Mouse (Mus musculus): Measurements from ENCODE around the gene Itgae.

The Itgae gene

DNA sequence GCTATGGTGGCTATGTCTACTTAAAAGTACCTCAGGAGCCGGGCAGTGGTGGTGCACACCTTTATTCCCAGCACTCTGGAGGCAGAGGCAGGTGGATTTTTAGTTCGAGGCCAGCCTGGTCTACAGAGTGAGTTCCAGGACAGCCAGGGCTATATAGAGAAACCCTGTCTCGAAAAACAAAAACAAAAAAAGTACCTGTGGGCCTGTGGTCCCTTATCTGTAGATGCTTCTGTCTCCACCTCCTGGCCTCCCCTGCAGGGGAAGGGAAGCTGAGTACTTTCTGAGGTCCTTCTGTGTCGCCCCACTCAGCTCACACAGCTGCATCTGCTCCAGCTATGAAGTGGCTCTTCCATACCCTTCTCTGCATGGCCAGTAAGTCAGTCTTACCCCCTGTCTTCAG is at the start of gene Itgae:
TSS of gene Itgae (plus strand) at position 301 of the 400 bp plus-strand sequence.
- DNase-seq = no peak

- DNase-seq = peak in 1 of 2 experiments; percentile 39
Measured at GRCm38 (mm10) chr11:73044229-73044755, 46.1 kb upstream of the Itgae start.

- DNase-seq = peak in 1 of 2 experiments; percentile 5
Measured at GRCm38 (mm10) chr11:73044789-73045188, 45.6 kb upstream of the Itgae start.

GRCm38 (mm10) chr11:73047542-73047996 is 42.8 kb upstream of the Itgae start, which contains the start of gene Ncbp3:
TSS of gene Ncbp3 (plus strand) at chr11:73047783.
- DNase-seq = peak; percentile 97

DNA sequence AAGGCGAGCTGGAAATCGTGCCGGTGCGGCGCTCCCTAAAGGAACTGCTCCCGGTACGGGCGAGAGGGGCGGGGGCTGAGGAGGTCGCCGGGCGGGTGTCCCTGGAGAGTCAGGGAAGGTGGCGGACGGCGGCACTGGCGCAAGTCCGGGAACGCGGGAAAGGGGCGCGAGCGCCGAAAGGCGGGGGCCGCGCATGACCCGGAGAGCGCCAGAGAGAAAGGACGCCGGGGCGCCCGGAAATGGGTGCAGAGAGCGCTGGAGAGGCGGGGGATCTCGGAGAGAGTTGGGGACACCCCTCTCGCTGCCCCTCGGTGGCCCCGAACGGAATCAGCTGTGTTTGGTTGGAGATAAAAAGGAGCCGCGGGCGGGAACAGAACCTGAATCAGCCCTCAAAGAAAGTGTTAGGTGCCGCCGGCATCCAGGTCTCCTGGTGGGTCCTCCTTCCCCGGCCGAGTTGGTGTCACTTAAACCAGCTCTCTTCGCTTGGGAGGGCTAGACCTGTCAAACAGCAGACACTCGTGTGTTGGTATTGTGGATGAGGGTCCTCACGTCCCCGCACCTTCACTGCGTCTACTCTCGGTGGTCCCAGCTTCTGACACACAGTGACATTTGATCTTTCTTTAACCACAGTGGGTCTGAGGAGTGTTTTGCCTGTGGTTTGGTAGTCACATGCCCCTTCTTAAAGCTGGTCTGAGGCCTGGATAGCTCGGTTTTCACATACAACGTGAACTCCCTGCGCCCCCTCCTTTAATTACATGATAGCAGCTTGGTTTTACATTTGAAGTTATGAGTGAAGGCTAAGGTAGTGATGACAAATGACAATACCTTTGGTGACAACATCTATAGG is 42.1 kb upstream of the Itgae start:
- no peak for DNase-seq

- DNase-seq = peak; percentile 72 to 85
Measured at GRCm38 (mm10) chr11:73049335-73049734, 41.0 kb upstream of the Itgae start.

DNA sequence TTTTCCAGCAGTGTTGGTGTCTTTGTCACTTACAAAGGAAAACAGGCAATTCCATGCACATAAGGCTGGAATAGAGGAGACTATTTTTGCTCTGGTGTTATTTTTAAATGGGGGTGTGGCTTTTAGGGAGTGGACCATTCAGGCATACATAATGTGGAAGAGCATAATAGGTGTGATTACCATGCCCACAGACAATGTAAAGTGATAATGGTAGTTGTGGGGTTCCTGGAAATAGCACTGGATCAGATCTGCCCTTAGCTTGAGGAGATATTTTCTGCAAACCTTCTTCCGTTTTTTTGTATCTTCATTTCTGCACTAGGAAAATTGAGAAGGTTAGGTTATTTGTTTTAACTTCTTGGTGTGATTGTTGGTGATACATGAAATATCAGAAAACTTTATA is 37.6 kb upstream of the Itgae start:
- DNase-seq = no peak

GRCm38 (mm10) chr11:73057701-73058100 is 32.7 kb upstream of the Itgae start:
- no peak for DNase-seq

DNA sequence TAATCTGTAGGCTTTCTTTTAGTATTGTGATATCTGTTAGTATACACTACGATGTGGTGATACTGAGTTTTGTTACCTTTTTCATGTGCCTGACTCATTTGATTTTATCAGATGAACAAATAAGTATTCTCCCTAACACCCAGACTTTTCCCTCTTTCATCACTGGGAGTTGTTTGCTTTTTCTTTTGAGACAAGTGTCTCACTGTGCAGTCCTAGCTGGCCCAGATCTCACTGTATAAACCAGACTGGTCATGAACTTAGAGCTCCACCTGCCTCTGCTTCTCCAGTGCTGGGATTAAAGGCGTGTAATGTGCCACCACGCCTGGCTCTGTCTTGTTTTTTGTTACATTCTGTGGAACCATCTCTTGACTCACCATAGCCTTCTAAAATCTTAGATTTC is 30.8 kb upstream of the Itgae start:
- no peak for DNase-seq

DNA sequence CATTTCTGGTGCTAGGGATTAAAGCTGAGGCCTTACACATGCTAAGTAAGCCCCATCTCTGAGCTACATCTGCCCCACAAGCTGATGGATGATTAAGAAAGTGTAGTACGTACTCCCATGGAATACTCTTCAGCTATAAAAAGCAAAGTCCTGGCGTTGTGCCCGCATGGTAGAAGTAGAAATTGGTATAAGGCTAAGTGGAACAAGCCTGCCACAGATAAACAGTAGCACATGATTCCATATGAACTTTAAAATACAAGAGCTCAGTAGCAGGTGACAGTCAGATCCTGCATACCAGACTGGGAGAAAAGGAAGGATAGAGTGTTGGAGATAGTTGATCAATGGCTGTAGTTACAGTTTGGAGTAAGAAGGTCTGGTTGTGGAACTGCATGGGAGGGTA is 29.0 kb upstream of the Itgae start:
- no peak for DNase-seq

GRCm38 (mm10) chr11:73071839-73072238 is 18.5 kb upstream of the Itgae start:
- peak in 1 of 2 experiments; percentile 54 for DNase-seq

- no peak for DNase-seq
Measured at GRCm38 (mm10) chr11:73076295-73076694, 14.1 kb upstream of the Itgae start.

GRCm38 (mm10) chr11:73076733-73077132 is 13.7 kb upstream of the Itgae start:
- no peak for DNase-seq

DNA sequence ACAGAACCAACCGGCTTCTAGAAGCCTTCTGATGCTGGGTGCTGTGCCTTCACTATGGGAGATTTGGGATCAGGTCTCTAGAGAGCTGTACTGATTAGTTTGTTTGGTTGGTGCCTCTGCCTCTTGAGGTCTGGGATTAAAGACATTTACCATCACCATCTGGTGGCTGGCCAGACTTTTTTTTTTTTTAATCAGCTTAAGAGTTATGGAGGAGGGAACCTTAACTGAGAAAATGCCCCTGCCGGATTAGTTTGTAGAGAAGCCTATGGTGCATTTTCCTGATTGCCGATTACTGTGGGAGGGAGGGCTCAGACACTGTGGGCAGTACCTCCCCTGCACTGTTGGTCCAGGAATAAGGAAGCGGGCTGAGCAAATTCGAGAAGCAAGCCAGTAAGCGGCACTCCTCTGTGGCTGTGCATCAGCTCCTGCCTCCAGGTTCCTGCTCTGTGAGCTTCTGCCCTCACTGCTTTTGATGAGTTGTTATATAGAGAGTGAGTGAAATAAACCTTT is 13.1 kb upstream of the Itgae start:
- no peak for DNase-seq

- no peak for DNase-seq
Measured at GRCm38 (mm10) chr11:73078615-73079014, 11.8 kb upstream of the Itgae start.

DNA sequence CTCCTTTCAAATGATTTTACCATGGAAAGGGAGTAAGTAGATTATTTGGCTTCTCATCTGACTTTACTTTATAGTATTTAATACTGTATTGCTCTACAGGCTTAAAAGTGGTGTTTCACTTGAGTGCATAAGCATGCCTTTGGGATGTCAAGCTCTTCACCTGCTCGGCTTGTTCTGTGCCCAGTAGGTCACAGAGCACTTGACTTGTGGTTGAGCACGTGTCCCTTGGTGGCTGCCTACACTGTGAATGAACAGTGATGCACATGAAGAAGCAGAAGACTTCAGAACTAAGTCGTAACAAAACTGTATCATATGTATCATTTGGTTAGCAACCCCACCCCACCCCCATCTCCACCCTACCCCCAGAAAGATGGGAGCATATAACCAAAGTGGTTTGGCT is 10.1 kb upstream of the Itgae start:
- no peak for DNase-seq

DNA sequence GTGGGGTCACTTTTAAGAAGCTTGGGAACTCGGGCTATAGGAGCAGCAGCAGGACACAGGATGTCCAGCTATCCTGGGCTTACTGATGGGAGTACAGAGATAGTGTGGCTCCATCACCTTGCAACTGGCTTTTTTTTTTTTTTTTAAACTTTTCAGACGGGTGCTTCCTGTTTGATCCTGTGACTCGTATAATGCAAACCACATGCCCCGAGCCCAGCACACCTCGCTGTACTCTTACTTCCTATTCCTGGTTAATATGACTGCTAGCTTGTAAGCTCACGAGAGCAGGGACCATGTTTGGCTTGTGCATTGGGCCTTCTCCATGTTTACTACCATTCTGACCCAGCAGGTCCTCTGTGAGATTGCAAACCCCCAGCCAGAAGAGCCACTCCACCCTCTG is 6.1 kb upstream of the Itgae start:
- DNase-seq = no peak

DNA sequence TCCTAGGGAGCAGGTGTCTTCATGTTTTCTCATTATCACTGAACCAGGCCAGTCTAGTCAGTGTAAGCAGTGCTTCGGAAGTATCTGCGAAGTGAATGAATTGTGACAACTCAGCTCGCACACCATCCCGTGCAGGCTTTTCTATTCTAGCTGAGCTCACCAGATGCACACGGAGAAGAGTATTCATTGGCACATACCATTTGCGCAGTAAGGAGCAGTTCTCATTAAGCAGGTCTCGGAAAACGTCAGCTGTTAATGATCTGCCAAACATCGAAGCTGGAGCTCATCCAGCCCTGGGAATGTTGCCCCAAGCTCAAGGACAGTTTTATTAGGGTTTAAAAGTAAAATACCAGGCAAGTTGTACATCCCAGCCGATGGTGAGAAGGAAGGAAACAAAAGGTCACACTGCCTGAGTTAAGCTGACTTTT is 5.6 kb upstream of the Itgae start:
- peak; percentile 37 to 73 for DNase-seq

- DNase-seq = no peak
Measured at GRCm38 (mm10) chr11:73085391-73085790, 5.0 kb upstream of the Itgae start.

DNA sequence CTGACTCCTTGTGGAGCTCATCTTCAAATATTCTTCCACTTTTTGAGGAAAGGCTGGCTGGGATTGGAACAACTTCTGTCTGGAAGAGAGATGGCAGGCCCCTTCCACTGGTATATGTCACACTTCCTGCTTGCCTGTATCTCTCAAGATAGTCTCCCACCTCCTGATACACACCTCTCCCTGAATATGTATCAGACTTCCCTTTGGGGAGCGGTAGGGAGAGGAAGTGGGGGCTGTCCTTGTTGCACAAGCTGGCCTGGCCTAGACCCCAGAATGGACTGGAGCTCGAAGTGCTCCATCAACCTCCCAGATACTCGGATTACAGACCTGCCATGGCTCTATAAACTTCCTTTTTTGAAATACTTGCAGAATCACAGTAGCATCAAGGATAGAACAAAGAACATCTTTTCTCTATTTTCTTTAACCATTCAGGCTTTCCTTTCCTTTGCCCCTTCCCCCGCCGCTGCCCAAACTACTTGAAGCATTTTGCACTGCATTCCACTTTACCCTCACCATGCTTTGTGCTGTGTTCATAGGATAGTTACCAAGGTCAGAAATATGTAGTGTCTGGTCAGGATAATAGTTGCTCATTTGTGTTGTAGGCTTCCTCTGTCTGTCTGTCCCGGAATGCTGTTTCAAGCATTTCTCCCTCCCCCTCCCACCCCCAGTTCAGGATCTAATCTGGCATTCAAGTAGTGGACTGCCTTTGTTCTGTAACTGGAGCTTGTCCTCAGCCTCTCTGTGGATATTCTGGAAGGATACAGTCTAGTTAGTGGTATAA is 2.5 kb upstream of the Itgae start:
- no peak for DNase-seq

- DNase-seq = no peak
Measured at GRCm38 (mm10) chr11:73090826-73091225, 443 bp downstream of the Itgae start.

DNA sequence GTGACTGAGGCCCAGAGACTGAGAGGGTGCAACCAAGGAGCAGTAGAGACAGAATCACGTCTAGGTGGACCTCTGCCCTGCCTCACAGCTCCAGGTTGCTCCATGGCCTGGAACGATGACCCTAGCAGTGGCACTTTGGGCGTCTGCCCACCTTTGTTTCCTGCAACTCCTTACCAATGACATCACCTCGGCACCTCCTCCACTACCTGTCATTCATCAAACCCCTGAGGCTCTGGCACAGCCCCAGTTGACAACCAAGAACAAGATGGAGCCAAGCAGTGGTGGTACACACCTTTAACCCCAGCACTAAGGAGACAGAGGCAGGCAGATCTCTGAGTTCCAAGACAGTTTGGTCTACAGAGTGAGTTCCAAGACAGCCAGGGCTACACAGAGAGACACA is 1.7 kb downstream of the Itgae start:
- DNase-seq = no peak

- peak in 1 of 2 experiments; percentile 20 for DNase-seq
Measured at GRCm38 (mm10) chr11:73092877-73093276, 2.5 kb downstream of the Itgae start.

Data from lung, postnatal 4 days (tissue).